Mouse (Mus musculus): ENCODE results near the gene 4930470P17Rik. TPM values are rescaled to one million over a fixed set of nuclear protein-coding genes. Genes with fewer than 3 reads are reported as not detected.
A peak's percentile ranks its signal among the peaks of the same experiment; 100 is the strongest.
"Not testable (repeated sequence)": the region's sequence is repeated elsewhere in the genome, so short reads cannot be mapped to it uniquely, and the experiment has no call there.

The 4930470P17Rik gene
- total and polyA plus RNA-seq, 2 experiments from 2014 or later = not detected

DNA sequence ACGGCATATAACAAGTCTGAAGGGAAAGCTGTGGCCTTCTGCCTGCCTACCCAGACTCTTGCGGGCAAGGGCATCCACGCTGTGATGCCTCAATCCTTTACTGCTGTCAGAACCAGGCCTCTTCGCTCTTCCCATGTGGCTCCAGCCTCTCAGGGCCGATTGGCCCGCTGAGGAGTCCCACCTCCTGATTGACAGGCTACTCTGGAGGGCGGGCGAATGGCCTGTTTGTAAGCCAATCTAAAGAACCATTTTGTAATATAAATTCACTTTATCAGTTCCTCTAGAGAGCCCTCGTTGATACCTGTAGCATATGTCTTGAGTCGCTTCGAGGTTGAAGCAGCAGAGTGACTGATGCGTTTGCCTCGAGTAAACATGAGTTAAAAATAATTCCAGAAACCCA lies 21.2 kb upstream of the 4930470P17Rik start:
- no peaks in the 10 kb centered on the region for H3K27me3 ChIP-seq (ENCODE audit: insufficient read depth, low read length)
- DNase-seq (ENCODE audit: low spot score) (no peak), ATAC-seq (ENCODE audit: low FRiP score) (no peak)
- 91% methylated on average over 13 of the region's 13 CpGs for WGBS
- no peaks in the 10 kb centered on the region for H3K36me3 ChIP-seq (ENCODE audit: insufficient read depth, low read length)
- no peak overlapping the region for H3K27ac ChIP-seq (ENCODE audit: low read depth, low read length)
- H3K4me1 ChIP-seq (ENCODE audit: insufficient read depth, low read length) = no peaks in the 10 kb centered on the region
- H3K9ac ChIP-seq (replicated peaks; ENCODE audit: low read length, poor library complexity, severe bottlenecking) = no peak overlapping the region
- H3K4me2 ChIP-seq (ENCODE audit: low read depth, low read length, poor library complexity, severe bottlenecking) = no peak overlapping the region
- no peak for TF ChIP-seq CTCF (IDR thresholded peaks at IDR 0.05)
- H3K9me3 ChIP-seq (ENCODE audit: low read length) = no peaks in the 10 kb centered on the region
- H3K4me3 ChIP-seq (ENCODE audit: low read depth, low read length) = no peak overlapping the region

GRCm38 (mm10) chr2:170618862-170619492 lies 17.2 kb upstream of the 4930470P17Rik start:
- H3K27ac ChIP-seq (ENCODE audit: low read depth, low read length) = no peak overlapping the region
- WGBS = 65% methylated on average over 12 of the region's 12 CpGs
- peak; percentile 22 for DNase-seq (ENCODE audit: low spot score)
- H3K9ac ChIP-seq (replicated peaks; ENCODE audit: low read length, poor library complexity, severe bottlenecking) = no peak overlapping the region
- H3K4me2 ChIP-seq (ENCODE audit: low read depth, low read length, poor library complexity, severe bottlenecking) = no peak overlapping the region
- no peak overlapping the region for H3K4me3 ChIP-seq (ENCODE audit: low read depth, low read length)
- no peaks in the 10 kb centered on the region for H3K27me3 ChIP-seq (ENCODE audit: insufficient read depth, low read length)
- ATAC-seq (ENCODE audit: low FRiP score) = no peak
- H3K36me3 ChIP-seq (ENCODE audit: insufficient read depth, low read length) = no peaks in the 10 kb centered on the region
- H3K4me1 ChIP-seq (ENCODE audit: insufficient read depth, low read length) = no peaks in the 10 kb centered on the region
- no peak for TF ChIP-seq CTCF (IDR thresholded peaks at IDR 0.05)
- no peaks in the 10 kb centered on the region for H3K9me3 ChIP-seq (ENCODE audit: low read length)

- DNase-seq (ENCODE audit: low spot score); H3K27me3 ChIP-seq (ENCODE audit: insufficient read depth, low read length); H3K4me2 ChIP-seq (ENCODE audit: low read depth, low read length, poor library complexity, severe bottlenecking); H3K36me3 ChIP-seq (ENCODE audit: insufficient read depth, low read length); H3K9me3 ChIP-seq (ENCODE audit: low read length); H3K9ac ChIP-seq (replicated peaks; ENCODE audit: low read length, poor library complexity, severe bottlenecking); H3K27ac ChIP-seq (ENCODE audit: low read depth, low read length); H3K4me3 ChIP-seq (ENCODE audit: low read depth, low read length); H3K4me1 ChIP-seq (ENCODE audit: insufficient read depth, low read length); ATAC-seq (ENCODE audit: low FRiP score): not testable (repeated sequence)
- 82% methylated on average over 5 of the region's 5 CpGs for WGBS
- peak; percentile 35 for TF ChIP-seq CTCF (IDR thresholded peaks at IDR 0.05)
Measured at GRCm38 (mm10) chr2:170611794-170612193, 10.0 kb upstream of the 4930470P17Rik start.

- DNase-seq (ENCODE audit: low spot score) = no peak
- no peak overlapping the region for H3K9ac ChIP-seq (replicated peaks; ENCODE audit: low read length, poor library complexity, severe bottlenecking)
- no peak overlapping the region for H3K27ac ChIP-seq (ENCODE audit: low read depth, low read length)
- no peak overlapping the region for H3K4me2 ChIP-seq (ENCODE audit: low read depth, low read length, poor library complexity, severe bottlenecking)
- ATAC-seq (ENCODE audit: low FRiP score) = no peak
- peak; percentile 35 for TF ChIP-seq CTCF (IDR thresholded peaks at IDR 0.05)
- H3K9me3 ChIP-seq (ENCODE audit: low read length) = no peaks in the 10 kb centered on the region
- H3K27me3 ChIP-seq (ENCODE audit: insufficient read depth, low read length) = no peaks in the 10 kb centered on the region
- no peaks in the 10 kb centered on the region for H3K36me3 ChIP-seq (ENCODE audit: insufficient read depth, low read length)
- WGBS = 86% methylated on average over 5 of the region's 5 CpGs
- no peaks in the 10 kb centered on the region for H3K4me1 ChIP-seq (ENCODE audit: insufficient read depth, low read length)
- H3K4me3 ChIP-seq (ENCODE audit: low read depth, low read length) = no peak overlapping the region
Measured at GRCm38 (mm10) chr2:170601171-170601570, 646 bp downstream of the 4930470P17Rik start.

- peak; percentile 52 for TF ChIP-seq CTCF (IDR thresholded peaks at IDR 0.05)
- ATAC-seq (ENCODE audit: low FRiP score) = no peak
- Histone ChIP-seq H3K27me3 (ENCODE audit: insufficient read depth, low read length) (no peaks in the 10 kb centered on the region), H3K36me3 (ENCODE audit: insufficient read depth, low read length) (no peaks in the 10 kb centered on the region), H3K27ac (ENCODE audit: low read depth, low read length) (no peak overlapping the region), H3K4me1 (ENCODE audit: insufficient read depth, low read length) (no peaks in the 10 kb centered on the region), H3K9me3 (ENCODE audit: low read length) (no peaks in the 10 kb centered on the region), H3K4me3 (ENCODE audit: low read depth, low read length) (no peak overlapping the region), H3K9ac (replicated peaks; ENCODE audit: low read length, poor library complexity, severe bottlenecking) (no peak overlapping the region), H3K4me2 (ENCODE audit: low read depth, low read length, poor library complexity, severe bottlenecking) (no peak overlapping the region)
- WGBS = 26% methylated on average over 2 of the region's 2 CpGs
- DNase-seq (ENCODE audit: low spot score) = no peak
Measured at GRCm38 (mm10) chr2:170597586-170597985, 4.2 kb downstream of the 4930470P17Rik start.

DNA sequence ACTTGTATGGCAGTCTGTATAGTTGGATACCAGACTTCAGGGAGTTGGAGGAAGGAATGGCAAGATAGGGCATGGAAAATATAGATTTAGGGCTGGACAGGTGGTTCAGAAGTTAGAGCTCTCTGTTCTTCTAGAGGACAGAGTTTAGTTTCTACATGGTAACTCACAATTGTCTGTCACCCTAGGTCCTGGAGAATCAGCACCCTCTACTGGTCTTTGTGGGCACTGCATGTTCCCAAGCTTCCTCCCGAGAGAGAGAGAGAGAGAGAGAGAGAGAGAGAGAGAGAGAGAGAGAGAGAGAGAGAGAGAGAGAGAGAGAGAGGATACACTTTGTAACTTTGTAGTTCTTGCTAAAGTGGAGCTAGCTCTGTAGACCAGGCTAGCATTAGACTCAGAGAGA lies 5.1 kb downstream of the 4930470P17Rik start:
- H3K4me2 ChIP-seq (ENCODE audit: low read depth, low read length, poor library complexity, severe bottlenecking) = no peak overlapping the region
- DNase-seq (ENCODE audit: low spot score) (peak; percentile 68), ATAC-seq (ENCODE audit: low FRiP score) (no peak)
- H3K27ac ChIP-seq (ENCODE audit: low read depth, low read length) = no peak overlapping the region
- H3K4me1 ChIP-seq (ENCODE audit: insufficient read depth, low read length) = no peaks in the 10 kb centered on the region
- H3K9me3 ChIP-seq (ENCODE audit: low read length) = no peaks in the 10 kb centered on the region
- peak; percentile 66 for TF ChIP-seq CTCF (IDR thresholded peaks at IDR 0.05)
- H3K9ac ChIP-seq (replicated peaks; ENCODE audit: low read length, poor library complexity, severe bottlenecking) = no peak overlapping the region
- no peaks in the 10 kb centered on the region for H3K27me3 ChIP-seq (ENCODE audit: insufficient read depth, low read length)
- no peak overlapping the region for H3K4me3 ChIP-seq (ENCODE audit: low read depth, low read length)
- H3K36me3 ChIP-seq (ENCODE audit: insufficient read depth, low read length) = no peaks in the 10 kb centered on the region
- 0% methylated on average over 1 of the region's 1 CpGs for WGBS
